Mouse (Mus musculus): ENCODE measurements around the gene Afdn.
"Not testable (repeated sequence)": the region's sequence is repeated elsewhere in the genome, so short reads cannot be mapped to it uniquely, and the experiment has no call there.

Gene Afdn

DNA sequence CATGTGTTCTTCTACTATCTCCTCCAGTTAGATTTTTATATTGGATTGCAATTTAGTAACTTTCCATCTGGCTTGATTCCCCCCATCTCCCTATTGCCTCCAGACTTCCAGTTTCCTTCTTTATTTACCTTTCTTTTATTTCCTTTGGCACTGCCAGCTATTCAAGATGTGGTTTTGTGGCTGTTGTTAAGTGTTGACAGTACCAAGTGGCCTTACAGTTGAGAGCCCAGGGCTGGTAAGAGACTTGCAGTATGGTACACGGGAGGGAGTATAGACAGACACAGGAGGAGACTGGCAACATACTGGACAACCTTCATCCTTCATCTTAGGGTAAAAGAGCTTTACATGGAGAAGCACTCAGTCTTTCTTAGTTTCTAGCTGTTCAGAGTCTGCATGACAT lies 119.4 kb downstream of the Afdn start:
- DNase-seq (ENCODE audit: low spot score): no peak

DNA sequence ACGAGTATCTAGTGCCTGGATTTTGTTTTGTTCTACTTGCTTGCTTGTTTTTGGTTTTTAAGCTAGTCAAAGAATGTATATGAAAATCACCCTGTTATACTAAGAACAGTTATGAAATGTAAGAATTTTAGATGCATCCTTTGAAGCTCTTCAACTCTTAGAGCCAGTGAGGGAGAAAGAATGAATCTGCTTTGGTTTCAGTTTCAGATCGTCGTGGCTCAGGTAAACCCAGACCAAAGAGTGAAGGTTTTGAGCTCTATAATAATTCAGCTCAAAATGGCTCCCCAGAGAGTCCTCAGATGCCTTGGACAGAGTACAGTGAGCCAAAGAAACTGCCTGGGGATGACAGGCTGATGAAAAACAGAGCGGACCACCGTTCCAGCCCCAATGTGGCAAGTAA lies 123.2 kb downstream of the Afdn start:
- no peak for DNase-seq (ENCODE audit: low spot score)

DNA sequence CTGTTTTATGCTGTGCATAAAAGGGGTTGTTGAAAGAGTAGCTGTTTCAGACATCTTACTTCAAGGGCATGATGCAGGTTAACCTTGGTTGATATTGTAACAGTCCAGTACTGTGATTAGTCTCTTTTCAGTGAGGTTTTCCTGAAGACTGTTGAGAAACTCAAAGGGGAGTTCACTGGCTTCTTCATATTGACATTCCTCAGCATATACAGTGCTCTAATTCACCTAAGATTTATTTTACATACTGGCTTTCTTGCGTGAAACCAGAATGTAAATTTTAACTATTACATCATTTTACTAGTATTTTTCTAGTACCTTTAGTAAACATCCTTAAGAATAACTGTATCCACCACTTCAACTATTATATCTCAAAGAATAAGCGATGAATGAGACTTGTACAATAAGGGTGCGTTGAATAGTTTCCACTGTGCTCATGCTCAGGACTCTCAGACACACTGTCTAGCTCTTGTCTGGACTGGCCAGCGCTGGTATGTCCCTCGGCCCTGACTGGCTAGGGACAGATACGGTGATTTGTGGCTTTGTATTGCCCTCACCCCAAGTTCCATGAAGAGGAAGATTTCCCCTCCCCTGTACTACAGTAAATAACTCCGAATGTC lies 129.6 kb downstream of the Afdn start:
- DNase-seq (ENCODE audit: low spot score): no peak

DNA sequence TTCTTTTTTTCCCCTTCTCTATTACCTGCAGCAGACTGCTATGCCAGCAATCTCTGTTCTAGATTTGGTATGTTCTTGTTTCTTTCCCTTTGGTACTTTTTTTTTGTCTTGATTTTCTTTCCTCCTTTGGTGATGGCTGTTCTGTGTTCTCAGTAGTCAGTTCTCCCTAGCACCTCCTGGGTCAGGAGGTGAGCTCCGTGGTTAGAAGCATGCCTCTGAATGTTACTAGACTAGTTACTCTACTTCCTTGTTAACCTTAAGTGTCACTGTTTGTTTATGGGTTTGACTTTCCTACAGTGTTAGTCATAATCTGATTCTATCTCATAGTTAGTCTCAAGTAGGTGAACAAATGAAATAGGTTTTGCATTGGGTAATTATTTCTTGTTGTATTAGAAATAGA lies 130.6 kb downstream of the Afdn start:
- no peak for DNase-seq (ENCODE audit: low spot score)

DNA sequence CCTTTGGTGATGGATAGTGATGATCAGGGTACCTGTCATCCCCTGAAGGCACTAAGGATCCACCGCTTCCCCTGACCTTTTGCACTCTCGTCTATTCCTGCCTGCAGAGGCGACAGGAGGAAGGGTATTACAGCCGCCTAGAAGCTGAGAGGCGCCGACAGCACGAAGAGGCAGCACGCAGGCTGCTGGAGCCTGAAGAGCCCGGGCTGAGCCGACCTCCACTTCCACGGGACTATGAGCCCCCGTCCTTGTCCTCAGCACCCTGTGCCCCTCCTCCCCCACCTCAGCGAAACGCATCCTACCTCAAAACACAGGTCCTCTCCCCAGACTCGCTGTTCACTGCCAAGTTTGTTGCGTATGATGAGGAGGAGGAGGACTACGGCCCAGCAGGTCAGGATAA lies 138.5 kb downstream of the Afdn start:
- no peak for DNase-seq (ENCODE audit: low spot score)

DNA sequence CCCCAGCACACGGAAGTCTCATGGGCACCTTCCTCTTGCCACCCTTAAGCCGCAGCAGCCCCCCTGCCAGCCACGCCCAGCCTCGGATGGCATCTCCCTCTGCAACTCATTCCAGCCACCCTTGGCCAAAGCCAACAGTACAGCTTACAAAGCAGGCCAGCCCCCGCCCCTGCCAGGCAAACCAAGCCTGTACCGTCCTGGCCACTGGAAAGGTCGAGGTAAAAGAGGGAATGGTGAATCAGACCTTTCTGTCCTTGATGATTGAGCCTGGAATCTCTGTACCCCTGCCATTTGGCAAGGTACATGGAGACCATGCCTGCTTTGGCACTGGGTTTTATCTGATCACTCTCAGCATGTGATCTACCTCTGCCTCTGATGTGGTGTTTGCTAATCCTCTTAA lies 138.9 kb downstream of the Afdn start:
- no peak for DNase-seq (ENCODE audit: low spot score)

DNA sequence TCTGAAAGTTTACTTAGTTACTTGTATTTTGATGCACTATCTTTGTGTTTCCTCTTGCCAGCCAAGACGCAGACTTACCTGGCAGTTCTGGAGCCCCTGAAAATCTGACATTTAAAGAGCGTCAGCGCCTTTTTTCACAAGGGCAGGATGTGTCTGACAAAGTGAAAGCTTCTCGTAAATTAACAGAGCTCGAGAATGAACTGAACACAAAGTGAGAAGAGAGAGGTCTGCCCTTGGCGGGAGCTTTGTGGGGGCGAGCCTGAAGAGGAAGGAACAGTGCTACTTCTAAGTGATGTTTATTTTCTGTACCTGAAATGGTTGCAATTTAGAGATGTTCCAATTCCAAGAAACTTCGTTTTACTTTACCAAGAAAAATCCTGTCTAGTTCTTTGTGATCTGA lies 143.5 kb downstream of the Afdn start:
- DNase-seq (ENCODE audit: low spot score): no peak

DNA sequence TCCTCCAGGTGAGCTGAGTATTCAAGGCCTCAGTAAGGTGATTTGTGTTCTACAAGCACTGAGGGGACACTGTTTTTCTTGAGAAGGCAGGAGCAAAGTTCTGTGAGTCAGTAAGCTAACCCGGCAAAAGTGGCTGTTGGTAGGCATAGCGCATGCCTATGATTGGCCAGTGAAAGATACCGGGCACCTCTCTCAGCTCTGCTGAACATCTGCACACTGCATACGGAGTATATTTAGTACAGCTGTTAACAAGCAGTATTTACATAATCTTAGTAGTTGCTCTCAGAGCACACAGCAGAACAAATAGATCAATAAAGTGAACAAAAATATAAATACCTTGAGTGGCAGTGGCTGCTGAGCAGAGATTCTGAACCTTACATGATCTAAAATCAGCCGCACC lies 146.7 kb downstream of the Afdn start:
- DNase-seq (ENCODE audit: low spot score): no peak

DNA sequence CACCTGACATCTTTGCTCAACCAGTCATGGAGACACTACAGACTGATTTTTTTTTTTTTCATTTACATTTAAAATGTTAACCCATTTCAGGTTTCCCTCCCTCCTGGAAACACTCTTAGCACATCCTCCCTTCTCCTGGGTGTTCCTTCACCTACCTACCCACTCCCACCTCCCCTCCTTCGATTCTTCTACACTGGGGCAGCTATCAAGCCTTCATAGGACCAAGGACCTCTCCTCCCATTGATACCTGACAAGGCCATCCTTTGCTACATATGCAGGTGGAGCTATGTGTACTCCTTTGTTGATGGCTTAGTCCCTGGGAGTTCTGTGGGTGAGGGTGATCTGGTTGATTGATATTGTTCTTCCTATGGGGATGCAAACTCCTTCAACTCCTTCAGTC lies 147.3 kb downstream of the Afdn start:
- DNase-seq (ENCODE audit: low spot score): no peak

DNA sequence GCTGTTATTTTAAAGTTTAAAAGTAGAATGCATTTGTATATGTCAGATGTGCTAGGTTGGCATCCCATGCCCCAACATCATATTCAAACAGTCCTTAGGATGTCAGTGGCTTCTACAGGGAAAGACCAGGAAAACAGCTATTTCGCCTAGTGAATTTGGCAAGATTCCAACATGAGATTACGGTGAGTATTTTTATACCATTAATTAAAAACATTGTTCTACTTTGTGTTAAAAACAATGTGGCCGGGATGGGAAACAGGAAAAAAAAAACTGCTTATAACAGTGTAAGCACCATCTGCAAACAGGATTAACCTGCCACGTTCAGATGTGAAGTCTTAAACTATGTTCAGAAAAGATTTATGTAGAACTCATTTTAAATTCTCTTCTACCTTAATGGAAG lies 153.6 kb downstream of the Afdn start:
- DNase-seq (ENCODE audit: low spot score): no peak

DNA sequence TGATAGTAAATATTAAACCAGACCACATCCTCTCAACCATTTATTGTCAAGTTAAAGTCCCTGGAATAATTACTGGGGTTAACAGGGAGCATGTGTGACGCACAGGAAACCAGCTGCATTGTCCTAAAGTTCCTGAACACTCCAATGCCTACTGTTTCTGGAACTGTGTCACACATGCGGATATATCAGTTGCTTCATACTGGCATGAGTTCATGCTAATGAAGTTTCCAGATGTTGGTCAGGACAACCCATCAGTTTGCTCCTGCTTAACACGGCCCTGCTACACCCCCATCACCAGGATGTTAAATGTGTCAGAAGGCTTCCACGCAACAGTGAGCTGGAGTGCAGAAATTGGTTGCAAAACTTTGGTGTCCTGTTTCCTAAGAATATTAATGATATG lies 154.2 kb downstream of the Afdn start:
- no peak for DNase-seq (ENCODE audit: low spot score)

DNA sequence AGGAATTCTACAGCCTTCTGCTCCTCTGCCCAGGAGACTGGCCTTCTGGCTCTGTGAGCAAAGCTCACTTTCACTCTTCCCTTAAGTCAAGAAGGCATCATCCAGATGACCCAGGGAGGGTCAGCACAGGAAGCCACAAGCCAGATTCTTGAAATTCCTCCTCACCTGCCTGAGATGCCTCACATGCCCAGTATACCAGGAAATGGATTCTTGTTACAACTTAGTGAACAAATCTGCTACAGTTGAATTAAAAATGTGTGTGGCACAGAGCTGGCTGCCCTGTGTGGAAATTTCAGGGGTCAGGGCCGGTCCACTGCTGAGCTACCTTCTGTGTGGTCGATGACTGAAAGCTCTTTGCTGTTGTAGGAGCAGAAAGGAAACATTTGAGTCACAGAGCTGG lies 160.4 kb downstream of the Afdn start:
- no peak for DNase-seq (ENCODE audit: low spot score)

DNA sequence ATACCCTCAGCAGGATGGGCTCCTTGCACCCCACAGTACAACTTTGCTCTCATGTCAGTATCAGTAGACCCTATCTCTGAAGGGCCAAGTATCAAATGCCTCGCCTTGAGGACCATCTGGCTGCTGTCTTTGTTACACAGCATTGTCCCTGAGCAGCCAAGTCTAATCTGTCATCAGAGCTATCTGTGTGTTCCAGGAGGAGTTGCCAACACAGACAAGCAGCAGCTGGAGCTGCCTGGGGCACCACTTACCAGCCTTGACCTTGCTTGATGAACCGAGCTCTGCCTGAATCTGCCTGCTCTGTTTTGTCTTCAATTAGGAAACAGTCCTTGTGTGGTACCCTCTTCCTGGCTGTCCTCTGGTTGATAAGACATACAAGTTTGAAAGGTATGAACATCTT lies 163.1 kb downstream of the Afdn start:
- no peak for DNase-seq (ENCODE audit: low spot score)

DNA sequence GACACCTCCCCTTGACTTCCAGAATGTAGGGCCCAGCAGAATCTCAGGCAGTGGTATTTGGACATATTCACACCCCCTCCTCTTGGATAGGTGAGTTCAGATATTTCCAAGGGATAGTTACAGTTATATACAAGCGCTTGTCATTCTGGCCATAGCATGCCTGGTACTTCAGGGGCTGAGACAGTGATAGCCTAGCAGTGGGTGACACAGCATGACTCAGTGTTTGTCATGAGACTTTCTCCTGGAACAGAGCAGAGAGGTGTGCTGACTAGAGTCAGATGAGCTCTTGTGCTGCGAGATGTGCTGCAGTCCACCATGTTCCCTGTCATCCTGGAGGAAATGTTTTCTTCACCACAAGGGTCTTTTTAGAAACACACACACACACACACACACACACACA lies 164.2 kb downstream of the Afdn start:
- no peak for DNase-seq (ENCODE audit: low spot score)

DNA sequence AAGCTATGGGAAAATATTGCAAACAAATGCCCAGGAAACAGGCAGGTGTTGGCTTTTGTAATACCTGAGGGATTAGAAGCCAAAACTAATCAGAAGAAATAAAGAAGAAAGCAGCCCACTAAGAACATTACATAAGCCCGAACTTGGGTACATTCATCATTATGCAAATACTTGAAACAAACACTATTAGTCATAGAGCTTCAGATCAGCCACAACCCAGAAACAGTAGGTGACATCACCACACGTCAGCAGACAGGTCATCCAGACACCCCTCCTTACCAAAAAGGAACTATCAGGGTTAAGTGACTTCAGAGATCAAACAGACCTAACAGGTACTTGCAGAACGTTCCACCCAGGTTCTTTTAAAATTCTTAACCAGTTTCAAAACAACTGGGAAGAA lies 165.6 kb downstream of the Afdn start:
- DNase-seq (ENCODE audit: low spot score): no peak

DNA sequence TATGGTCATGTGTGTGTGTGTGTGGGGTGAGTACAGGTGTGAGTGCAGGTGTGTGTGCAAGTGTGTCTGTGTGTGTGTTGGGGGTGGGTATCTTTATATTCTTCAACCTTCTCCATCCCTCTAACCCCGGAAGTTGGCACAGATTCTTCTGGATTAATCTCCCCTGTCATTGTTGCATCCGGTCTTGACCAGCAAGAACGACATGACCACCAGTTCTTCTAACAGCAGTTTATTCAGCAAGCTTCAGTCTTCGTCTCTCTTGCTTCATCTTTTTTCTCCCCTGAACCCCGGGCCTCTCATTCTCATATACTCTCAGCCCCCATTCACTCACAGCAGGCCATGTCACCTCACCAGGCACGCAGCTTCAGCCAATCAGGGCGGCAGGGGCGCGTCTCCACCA lies 170.1 kb downstream of the Afdn start:
- DNase-seq (ENCODE audit: low spot score): no peak

DNA sequence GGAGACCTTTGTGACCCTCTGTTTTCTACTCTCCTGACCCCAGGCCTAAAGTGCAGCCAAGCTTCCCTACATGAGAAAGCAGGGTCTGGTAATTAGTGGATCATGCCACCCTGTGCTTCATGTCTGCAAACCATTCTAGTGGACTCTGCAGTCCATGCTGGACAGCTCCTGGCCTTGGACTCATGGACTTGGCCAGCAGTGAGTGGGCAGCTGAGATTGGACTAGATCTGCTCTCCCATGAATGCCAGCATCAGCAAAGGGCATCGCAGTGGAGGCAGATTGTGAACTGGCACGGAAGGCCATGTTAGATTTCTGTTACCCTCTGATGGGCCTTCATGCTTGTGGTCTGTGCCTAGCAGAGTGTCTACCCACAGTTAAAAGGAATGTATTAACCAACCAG lies 175.0 kb downstream of the Afdn start:
- DNase-seq (ENCODE audit: low spot score): not testable (repeated sequence)

DNA sequence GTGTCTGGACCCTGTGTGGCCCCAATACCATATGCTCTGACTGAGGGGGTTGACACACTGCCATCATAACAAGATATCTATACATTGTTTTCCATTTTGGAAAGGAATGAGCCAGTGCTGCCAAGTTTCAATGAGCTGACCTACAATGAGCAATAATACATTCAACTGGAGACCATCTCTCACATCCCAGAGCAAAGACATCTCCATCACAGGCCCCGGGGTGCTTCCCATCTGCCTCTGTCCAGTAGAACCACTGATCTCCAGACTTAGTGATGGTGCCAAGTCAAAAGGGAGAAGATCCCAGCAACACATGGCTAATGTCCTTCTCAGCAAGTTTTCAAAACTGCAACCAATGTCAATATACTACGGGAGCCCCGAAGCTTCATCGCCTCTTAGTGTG lies 177.4 kb downstream of the Afdn start:
- DNase-seq (ENCODE audit: low spot score): no peak

DNA sequence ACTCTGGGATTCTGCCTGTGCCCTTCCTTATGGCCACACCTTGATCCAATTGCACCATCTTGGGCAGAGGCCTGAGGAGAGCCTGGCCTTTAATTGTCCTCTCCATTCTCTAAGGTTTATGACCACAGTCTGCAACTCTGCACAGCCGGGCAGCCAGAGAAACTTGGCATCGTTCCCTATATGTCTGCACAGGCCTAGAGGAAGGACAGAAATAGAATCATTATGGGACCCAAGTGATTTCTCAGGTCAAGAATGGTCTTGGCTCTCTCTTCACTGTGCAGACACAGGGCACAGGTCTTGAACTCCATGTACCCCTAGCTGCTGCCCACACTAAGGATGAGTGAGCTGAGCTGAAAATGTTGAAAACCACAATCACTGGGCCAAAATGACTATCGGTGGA lies 178.3 kb downstream of the Afdn start:
- DNase-seq (ENCODE audit: low spot score): no peak

DNA sequence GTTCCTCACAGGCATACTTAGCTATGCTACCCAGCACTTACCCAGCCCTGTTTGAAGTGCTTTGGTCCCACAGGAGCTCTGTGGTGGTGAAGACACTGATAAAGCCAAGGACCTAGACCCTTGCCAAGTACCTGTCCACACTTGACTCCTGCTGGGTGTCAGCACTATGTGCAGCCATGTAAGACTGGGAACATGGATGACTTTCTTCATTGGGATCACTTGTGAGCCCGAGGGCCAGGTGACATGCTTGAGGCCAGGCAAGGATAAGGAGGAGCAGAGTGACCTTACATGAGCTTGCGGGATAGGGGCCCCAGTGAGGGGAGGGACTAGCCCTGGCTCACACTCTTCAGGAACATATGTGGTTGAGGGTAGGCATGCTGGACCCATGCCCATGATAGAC lies 178.9 kb downstream of the Afdn start:
- not testable (repeated sequence) for DNase-seq (ENCODE audit: low spot score)

DNA sequence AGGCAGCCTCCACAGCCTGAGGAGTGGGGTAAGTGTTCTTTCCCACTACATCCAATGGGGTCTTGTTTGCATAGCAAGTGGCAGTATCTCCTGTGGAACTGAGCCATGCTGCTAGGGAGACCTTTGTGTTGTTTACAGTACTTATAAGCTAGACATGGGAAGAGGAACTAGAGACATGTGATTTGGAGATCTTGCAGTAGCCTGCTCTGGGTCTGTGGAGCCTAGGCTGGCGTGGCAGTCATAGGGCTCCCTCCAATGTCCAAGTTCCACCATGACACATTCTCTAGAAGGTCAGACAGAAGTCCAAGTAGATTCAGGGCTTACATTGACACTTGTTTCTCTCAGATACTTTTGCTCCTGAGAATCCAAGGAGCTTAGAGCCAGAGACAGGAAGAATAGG lies 180.1 kb downstream of the Afdn start:
- DNase-seq (ENCODE audit: low spot score): no peak

DNA sequence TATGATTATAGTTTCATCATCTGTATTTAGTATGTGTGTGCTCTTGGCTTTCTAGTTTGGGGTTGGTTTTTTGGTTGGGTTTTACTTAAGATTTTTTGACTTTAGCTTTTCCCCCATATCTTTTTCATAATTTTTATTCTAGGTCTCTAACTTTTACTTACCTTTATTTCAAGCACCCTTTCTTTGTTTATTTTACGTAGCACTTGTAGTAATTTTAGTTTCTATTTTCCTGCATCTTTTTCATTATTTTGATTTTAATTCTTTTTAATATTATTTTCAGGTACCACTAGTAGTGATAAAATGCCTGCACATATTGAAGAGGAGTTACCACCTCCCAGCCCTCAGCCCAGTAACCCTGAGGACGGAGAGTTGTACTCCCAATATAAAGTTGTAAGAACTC lies 187.7 kb downstream of the Afdn start, which contains the start of gene Gm7168:
Gene Gm7168 (plus strand): TSS at position 301 of the 400 bp plus-strand sequence.
- not testable (repeated sequence) for DNase-seq (ENCODE audit: low spot score)

DNA sequence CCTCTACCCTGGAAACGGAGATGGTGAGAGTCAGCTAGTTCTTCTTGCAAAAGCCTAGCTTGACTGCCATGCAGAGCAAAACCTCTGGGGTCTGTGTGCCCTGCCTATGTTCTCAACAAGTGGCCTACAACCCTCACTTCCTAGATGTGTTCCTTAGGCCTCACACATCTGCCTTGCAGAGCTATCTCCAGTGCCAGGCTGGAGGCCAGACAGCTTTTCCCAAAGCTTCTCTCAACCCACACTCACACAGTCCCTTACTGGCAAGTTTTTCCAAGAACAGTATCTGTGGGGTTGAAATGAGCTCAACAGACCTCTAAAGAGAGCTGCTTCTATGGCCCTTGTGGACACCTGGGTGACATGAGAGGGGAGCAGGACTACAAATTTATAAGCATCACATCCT lies 191.2 kb downstream of the Afdn start:
- not testable (repeated sequence) for DNase-seq (ENCODE audit: low spot score)

All from ovary, postnatal 14 days (tissue).